Mouse (Mus musculus) olfactory bulb, adult 2 months (tissue): ENCODE results near the gene Znrf1.

ENCODE experiments used
- CTCF ChIP-seq: fragments of 200-500 bp; IDR thresholded peaks from 2 replicates; pipeline ENCODE4 v1.5.1; 2012; ENCODE audit warnings: low read depth, mild to moderate bottlenecking, low read length, moderate library complexity; ENCODE audit not compliant: insufficient read depth
- POLR2A ChIP-seq: fragments of 200-500 bp; IDR thresholded peaks from 2 replicates; pipeline ENCODE4 v1.6.1; 2012; ENCODE audit warnings: mild to moderate bottlenecking, low read depth, low read length, moderate library complexity; ENCODE audit not compliant: insufficient read depth

- TF ChIP-seq POLR2A (no peak), CTCF (no peak)
Observed at GRCm38 (mm10) chr8:111627923-111628322, 92.0 kb downstream of the Znrf1 start.
